Mouse (Mus musculus): ENCODE measurements around the gene Olfr827.

Olfr827 gene

DNA sequence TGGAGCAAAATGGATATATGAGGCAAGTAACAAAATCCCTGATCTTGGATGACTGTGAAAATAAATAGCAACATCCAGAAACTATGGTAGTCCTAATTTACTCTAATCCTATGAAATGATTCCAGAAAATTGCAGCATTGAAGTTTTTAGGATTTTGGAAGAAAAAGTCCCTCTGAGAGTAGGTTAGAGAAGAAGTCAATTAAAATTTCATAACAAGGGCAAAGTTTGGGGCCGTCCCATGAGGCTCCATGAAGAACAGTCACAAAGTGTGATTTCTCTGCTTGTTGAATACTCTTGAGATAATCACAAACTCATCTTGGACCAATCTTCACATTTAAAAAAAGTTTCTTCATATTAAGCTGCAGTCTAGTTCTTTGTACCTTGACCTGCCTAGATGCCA, at the start of gene Olfr827:
Gene Olfr827, minus strand, starts transcription at position 101 of the 400 bp plus-strand sequence.
- no peak for DNase-seq (ENCODE audit: low read depth, low spot score)

GRCm38 (mm10) chr10:130263203-130263602, 49.0 kb upstream of the Olfr827 start:
- no peak for DNase-seq (ENCODE audit: low read depth, low spot score)

DNA sequence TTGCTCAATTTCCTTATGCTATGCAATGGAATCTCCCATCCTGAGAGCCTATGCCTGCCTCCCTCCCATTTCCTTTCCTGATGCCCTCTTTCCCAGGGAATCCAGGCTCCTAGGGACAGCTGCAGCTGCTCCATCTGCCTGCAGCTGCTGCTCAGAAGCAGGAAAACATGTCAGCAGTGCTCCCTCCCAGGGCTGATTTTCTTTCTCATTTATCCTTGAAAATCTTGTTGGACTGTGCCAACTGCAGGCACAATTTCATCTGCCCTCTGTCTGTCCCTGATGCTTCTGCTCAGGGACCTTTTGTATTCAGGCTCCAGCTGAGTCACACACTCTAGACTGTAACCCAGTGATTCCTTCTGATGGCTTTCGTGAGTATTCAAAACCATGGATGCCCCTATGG, 45.3 kb upstream of the Olfr827 start:
- no peak for DNase-seq (ENCODE audit: low read depth, low spot score)

DNA sequence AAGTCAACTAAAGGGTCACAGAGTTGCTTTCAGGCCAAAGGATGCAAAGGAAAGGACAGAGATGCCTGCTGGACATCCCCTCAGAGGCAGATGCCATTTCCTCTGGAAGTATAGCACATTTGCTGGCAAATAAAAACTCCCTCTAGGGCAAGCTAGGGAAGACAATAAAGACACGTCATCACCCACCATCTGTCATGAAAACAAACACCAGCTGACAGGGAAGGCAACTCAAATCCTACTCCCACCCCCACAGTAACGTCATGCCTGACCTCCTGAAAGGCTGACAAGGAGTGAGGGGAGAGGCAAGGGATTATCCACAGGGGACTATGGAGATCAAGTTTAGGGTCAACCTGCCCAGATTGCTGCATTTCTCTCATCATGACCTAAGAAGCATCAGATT, 30.1 kb upstream of the Olfr827 start:
- no peak for DNase-seq (ENCODE audit: low read depth, low spot score)

DNA sequence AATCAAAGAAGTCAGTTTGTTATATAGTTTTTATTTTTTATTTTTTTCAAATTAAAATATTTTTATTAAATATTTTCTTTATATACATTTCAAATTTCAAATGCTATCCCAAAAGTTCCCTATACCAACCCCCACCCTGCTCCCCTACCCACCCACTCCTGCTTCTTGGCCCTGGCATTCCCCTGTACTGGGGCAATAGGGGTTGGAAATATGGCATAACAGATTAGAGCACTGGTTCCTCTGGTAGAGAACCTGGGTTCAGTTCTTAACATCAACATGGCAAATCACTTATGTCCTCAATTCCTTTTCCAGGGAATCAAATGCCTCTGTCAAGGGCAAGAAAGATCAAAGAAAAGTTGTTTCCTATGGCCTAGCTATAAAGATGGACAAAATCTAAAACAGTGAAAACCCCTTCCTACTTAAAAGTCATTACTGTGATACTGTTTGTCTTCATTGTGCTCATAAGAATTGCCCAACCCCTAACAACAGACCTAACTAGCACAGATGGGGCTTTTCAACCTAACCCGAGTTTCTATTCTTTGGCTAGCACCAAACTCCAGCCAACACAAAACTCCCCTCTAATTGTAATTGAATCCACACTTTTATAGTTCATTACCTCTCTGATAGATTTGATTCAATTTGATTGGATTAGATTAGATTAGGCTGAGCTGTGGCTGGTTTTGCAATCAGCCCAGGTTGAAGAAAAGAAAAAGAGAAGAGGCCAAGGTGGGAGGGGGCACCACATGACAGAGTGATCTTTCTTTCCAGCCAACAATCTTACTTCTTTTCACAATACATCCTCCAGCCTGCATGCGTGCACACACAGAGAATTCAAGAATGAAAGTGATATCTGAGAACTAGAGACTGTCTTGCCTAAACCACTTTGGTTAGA, 24.4 kb upstream of the Olfr827 start:
- no peak for DNase-seq (ENCODE audit: low read depth, low spot score)

- no peak for DNase-seq (ENCODE audit: low read depth, low spot score)
Measured at GRCm38 (mm10) chr10:130234576-130234975, 20.4 kb upstream of the Olfr827 start.

GRCm38 (mm10) chr10:130232117-130232516, 17.9 kb upstream of the Olfr827 start:
- no peak for DNase-seq (ENCODE audit: low read depth, low spot score)

DNA sequence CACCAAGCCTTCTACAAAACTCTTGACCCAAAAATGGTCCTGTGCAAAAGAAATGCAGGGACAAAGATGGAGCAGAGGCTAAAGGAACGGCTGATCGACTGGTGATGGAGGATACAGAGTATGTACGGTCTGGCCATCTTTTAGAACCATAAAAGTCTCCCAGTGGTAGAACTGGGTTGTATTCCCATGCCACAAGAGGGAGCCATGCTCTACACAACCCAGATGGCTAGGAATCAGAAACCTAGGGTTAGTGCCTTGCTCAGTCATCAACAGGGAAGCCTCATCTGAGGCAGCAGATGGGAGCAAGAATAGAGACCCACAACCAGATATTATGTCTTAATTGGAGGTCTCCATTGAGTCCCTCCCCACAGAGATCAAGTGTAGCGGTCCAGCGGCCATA, 15.4 kb upstream of the Olfr827 start:
- no peak for DNase-seq (ENCODE audit: low read depth, low spot score)

DNA sequence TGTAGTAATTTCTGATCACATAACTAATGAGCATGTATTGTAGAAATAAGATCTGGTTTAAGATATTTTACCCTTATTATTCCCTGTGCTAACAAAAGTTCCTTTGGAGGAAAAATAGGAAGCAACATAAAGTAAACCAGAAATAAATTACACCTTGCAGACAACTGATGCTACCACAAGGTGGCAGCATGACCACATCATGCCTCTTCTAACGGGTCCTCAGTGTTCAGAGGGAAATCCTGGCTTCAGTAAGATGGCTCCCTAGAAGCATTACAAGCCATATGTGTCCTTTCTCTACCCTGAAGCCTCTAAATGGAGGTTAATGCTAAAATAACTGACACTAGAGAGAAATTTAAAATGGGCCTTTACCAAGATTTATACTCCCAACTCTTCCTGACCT, 14.0 kb upstream of the Olfr827 start:
- DNase-seq (ENCODE audit: low read depth, low spot score): peak; percentile 5

DNA sequence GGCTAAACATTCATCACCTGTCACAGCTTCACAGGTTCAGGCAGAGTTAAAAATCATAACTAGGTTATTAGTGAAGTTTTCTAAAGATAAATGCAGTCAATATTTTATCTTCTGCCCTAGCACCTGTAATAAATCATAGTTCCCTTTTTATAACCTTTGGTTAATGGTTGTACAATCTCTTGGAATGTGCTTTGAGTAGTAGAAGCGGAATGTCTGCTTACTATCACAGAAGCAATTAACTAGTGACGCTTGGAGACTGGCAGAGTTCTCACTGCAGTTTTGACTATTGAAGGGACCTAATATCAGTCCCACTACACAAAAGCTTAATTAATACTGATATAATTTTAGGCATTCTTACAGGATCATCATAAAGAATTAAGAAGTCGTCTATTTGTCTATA, 10.8 kb upstream of the Olfr827 start:
- DNase-seq (ENCODE audit: low read depth, low spot score): no peak

DNA sequence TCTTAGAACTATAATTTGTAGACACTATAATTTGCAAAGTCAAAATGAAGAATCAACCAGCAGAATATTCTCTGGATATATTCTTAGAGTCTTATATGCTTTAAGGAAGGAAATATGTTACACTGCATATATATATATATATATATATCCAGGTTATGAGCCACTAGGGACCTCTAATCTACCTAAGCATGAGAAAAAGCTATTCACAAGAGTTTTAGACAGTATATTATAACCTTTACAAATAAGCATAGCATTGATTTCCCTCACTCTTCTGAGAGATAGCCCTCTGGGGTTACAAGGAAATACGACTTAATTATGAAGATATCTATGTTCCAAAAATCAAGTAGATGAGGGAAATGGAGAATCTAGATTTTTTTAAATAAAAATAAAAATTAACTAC, 30.1 kb downstream of the Olfr827 start, which contains the start of gene Olfr826:
Gene Olfr826, minus strand, starts transcription at position 101 of the 400 bp plus-strand sequence.
- DNase-seq (ENCODE audit: low read depth, low spot score): no peak

DNA sequence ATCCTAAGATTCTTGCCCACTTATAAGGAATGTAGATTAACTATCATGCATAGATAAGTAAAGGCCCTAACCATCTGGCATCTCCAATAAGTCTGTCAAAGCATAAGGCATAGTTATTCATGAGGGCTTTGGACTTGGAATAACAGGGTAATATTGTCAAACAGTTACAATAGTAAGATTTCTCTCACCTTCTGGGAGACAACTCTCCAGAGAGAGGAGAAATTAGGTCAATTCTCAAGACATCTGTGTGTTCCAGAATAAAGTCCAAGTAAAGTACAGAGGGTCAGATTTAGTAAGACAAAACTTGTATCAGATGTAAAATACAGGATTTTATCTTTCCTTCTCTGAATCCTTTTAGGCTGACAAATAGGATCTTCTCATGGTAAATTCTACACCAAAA, 47.5 kb downstream of the Olfr827 start, which contains the start of gene Olfr825:
Gene Olfr825, minus strand, starts transcription at position 101 of the 400 bp plus-strand sequence.
- DNase-seq (ENCODE audit: low read depth, low spot score): no peak

GRCm38 (mm10) chr10:130165196-130165595, 49.0 kb downstream of the Olfr827 start:
- DNase-seq (ENCODE audit: low read depth, low spot score): no peak
